Mouse (Mus musculus): Measurements from ENCODE around the gene Tspan5. TPM values are rescaled to one million over a fixed set of nuclear protein-coding genes. Genes with fewer than 3 reads are reported as not detected.
A peak's percentile ranks its signal among the peaks of the same experiment; 100 is the strongest.

Tspan5 gene
- polyA plus RNA-seq, 1 experiment from 2014 or later = 2.6 TPM

- H3K4me3 ChIP-seq (ENCODE audit: low read depth, low read length) = no peak overlapping the region
- ATAC-seq (ENCODE audit: low read depth) = no peak
- H3K36me3 ChIP-seq (ENCODE audit: control insufficient read depth, insufficient read depth) = no peaks in the 10 kb centered on the region
- no peaks in the 10 kb centered on the region for H3K9me3 ChIP-seq (replicated peaks; ENCODE audit: control insufficient read depth, low read length)
- H3K4me2 ChIP-seq (ENCODE audit: low read depth, low read length) = no peak overlapping the region
- H3K27me3 ChIP-seq (ENCODE audit: control insufficient read depth, insufficient read depth, low read depth, low read length) = no peaks in the 10 kb centered on the region
- WGBS (ENCODE audit: insufficient replicate concordance) = 56% methylated on average over 9 of the region's 9 CpGs
- no peaks in the 10 kb centered on the region; the same call in 1 of the 2 replicates for H3K4me1 ChIP-seq (ENCODE audit: control insufficient read depth, low read depth, low read length)
- H3K27ac ChIP-seq (ENCODE audit: low read length) = no peak overlapping the region
- H3K9ac ChIP-seq (ENCODE audit: low read depth, low read length) = no peak overlapping the region
Measured at GRCm38 (mm10) chr3:138773871-138774606, 32.0 kb downstream of the Tspan5 start.

GRCm38 (mm10) chr3:138774607-138774943, 32.6 kb downstream of the Tspan5 start:
- H3K4me1 ChIP-seq (ENCODE audit: control insufficient read depth, low read depth, low read length) = no peaks in the 10 kb centered on the region; the same call in 1 of the 2 replicates
- no peak overlapping the region for H3K27ac ChIP-seq (ENCODE audit: low read length)
- H3K27me3 ChIP-seq (ENCODE audit: control insufficient read depth, insufficient read depth, low read depth, low read length) = no peaks in the 10 kb centered on the region
- no peaks in the 10 kb centered on the region for H3K9me3 ChIP-seq (replicated peaks; ENCODE audit: control insufficient read depth, low read length)
- ATAC-seq (ENCODE audit: low read depth) = no peak
- H3K36me3 ChIP-seq (ENCODE audit: control insufficient read depth, insufficient read depth) = no peaks in the 10 kb centered on the region
- WGBS (ENCODE audit: insufficient replicate concordance) = 82% methylated on average over 4 of the region's 4 CpGs
- H3K9ac ChIP-seq (ENCODE audit: low read depth, low read length) = no peak overlapping the region
- no peak overlapping the region for H3K4me3 ChIP-seq (ENCODE audit: low read depth, low read length)
- H3K4me2 ChIP-seq (ENCODE audit: low read depth, low read length) = no peak overlapping the region

GRCm38 (mm10) chr3:138775926-138776715, 34.1 kb downstream of the Tspan5 start:
- no peaks in the 10 kb centered on the region for H3K27me3 ChIP-seq (ENCODE audit: control insufficient read depth, insufficient read depth, low read depth, low read length)
- H3K4me2 ChIP-seq (ENCODE audit: low read depth, low read length) = no peak overlapping the region
- H3K4me1 ChIP-seq (ENCODE audit: control insufficient read depth, low read depth, low read length) = no peaks in the 10 kb centered on the region; the same call in 1 of the 2 replicates
- no peaks in the 10 kb centered on the region for H3K36me3 ChIP-seq (ENCODE audit: control insufficient read depth, insufficient read depth)
- H3K27ac ChIP-seq (ENCODE audit: low read length) = no peak overlapping the region
- no peaks in the 10 kb centered on the region for H3K9me3 ChIP-seq (replicated peaks; ENCODE audit: control insufficient read depth, low read length)
- no peak overlapping the region for H3K4me3 ChIP-seq (ENCODE audit: low read depth, low read length)
- WGBS (ENCODE audit: insufficient replicate concordance) = 50% methylated on average over 7 of the region's 7 CpGs
- H3K9ac ChIP-seq (ENCODE audit: low read depth, low read length) = no peak overlapping the region
- ATAC-seq (ENCODE audit: low read depth) = no peak

GRCm38 (mm10) chr3:138781492-138781891, 39.5 kb downstream of the Tspan5 start:
- Histone ChIP-seq H3K9me3 (replicated peaks; ENCODE audit: control insufficient read depth, low read length) (no peaks in the 10 kb centered on the region), H3K9ac (ENCODE audit: low read depth, low read length) (no peak overlapping the region), H3K36me3 (ENCODE audit: control insufficient read depth, insufficient read depth) (no peaks in the 10 kb centered on the region), H3K27me3 (ENCODE audit: control insufficient read depth, insufficient read depth, low read depth, low read length) (no peaks in the 10 kb centered on the region), H3K4me3 (ENCODE audit: low read depth, low read length) (no peak overlapping the region), H3K27ac (ENCODE audit: low read length) (no peak overlapping the region), H3K4me1 (ENCODE audit: control insufficient read depth, low read depth, low read length) (no peaks in the 10 kb centered on the region), H3K4me2 (ENCODE audit: low read depth, low read length) (no peak overlapping the region)
- WGBS (ENCODE audit: insufficient replicate concordance) = 68% methylated on average over 9 of the region's 9 CpGs
- peak; percentile 27; the same call in 1 of the 2 replicates for ATAC-seq (ENCODE audit: low read depth)

DNA sequence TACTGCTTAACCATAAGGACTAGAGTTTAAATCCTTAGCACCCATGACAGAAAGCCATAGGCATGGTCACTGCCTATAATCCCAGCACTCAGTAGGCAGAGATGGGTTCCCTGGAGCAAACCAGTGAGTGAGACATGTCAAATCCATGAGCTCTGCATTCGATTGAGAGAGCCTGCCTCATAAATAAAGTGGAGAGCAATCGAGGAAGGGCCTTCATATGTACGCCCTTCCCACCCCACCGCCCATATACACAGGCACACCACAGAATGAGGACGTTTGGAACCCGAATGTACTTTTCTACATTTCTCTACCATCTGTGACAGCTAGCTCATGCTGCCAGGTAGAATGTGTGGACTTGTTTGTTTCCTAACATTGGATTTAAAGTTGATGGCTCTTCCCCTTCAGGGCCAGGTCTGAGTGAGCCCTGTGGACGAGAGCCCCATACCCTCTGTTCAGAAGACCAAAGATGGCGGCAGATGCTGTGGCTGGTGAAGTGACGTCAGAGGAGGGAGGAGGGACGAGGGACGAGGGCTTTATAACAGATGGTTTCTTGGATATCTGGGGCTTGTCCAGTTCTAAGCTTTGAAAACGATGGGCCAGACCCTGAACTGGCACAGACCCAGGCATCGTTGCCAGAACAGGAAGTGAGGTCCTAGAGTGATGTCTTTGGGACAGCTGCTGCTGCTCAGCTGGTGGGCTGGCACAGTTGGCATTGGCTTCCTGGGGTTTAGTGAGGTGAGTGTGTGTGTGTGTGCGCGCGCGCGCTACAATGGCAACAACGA, 42.1 kb downstream of the Tspan5 start:
- Histone ChIP-seq H3K27ac (ENCODE audit: low read length) (no peak overlapping the region), H3K27me3 (ENCODE audit: control insufficient read depth, insufficient read depth, low read depth, low read length) (no peaks in the 10 kb centered on the region), H3K4me1 (ENCODE audit: control insufficient read depth, low read depth, low read length) (no peaks in the 10 kb centered on the region), H3K4me3 (ENCODE audit: low read depth, low read length) (no peak overlapping the region), H3K4me2 (ENCODE audit: low read depth, low read length) (no peak overlapping the region), H3K9me3 (replicated peaks; ENCODE audit: control insufficient read depth, low read length) (no peaks in the 10 kb centered on the region), H3K36me3 (ENCODE audit: control insufficient read depth, insufficient read depth) (no peaks in the 10 kb centered on the region), H3K9ac (ENCODE audit: low read depth, low read length) (no peak overlapping the region)
- ATAC-seq (ENCODE audit: low read depth) = no peak
- 70% methylated on average over 19 of the region's 19 CpGs for WGBS (ENCODE audit: insufficient replicate concordance)

DNA sequence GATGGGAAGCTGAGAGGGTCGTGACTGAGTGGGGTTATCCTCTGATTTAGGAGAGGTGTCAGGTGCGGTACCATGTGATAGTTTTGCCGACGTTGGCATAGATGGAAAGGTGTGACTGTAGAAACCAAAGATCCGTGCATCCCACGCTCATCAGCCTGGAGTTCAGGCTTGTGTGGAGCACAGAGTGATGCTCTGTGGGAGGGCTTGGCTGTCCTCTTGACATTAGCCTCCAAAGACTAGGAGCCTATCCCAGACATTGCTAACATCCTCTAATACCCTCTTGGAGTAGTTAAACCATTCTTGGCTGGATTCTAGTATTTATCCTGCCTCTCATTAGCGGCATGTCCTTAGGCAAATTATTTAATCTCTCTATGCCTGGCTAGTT, 42.6 kb downstream of the Tspan5 start:
- no peak for ATAC-seq (ENCODE audit: low read depth)
- H3K27me3 ChIP-seq (ENCODE audit: control insufficient read depth, insufficient read depth, low read depth, low read length) = no peaks in the 10 kb centered on the region
- no peaks in the 10 kb centered on the region for H3K4me1 ChIP-seq (ENCODE audit: control insufficient read depth, low read depth, low read length)
- H3K27ac ChIP-seq (ENCODE audit: low read length) = no peak overlapping the region
- no peaks in the 10 kb centered on the region for H3K9me3 ChIP-seq (replicated peaks; ENCODE audit: control insufficient read depth, low read length)
- WGBS (ENCODE audit: insufficient replicate concordance) = 77% methylated on average over 7 of the region's 7 CpGs
- no peak overlapping the region for H3K9ac ChIP-seq (ENCODE audit: low read depth, low read length)
- no peaks in the 10 kb centered on the region for H3K36me3 ChIP-seq (ENCODE audit: control insufficient read depth, insufficient read depth)
- H3K4me3 ChIP-seq (ENCODE audit: low read depth, low read length) = no peak overlapping the region
- H3K4me2 ChIP-seq (ENCODE audit: low read depth, low read length) = no peak overlapping the region

GRCm38 (mm10) chr3:138787758-138788488, 45.9 kb downstream of the Tspan5 start:
- ATAC-seq (ENCODE audit: low read depth) = no peak
- Histone ChIP-seq H3K9ac (ENCODE audit: low read depth, low read length) (no peak overlapping the region), H3K4me1 (ENCODE audit: control insufficient read depth, low read depth, low read length) (no peaks in the 10 kb centered on the region), H3K27ac (ENCODE audit: low read length) (no peak overlapping the region), H3K9me3 (replicated peaks; ENCODE audit: control insufficient read depth, low read length) (no peaks in the 10 kb centered on the region), H3K36me3 (ENCODE audit: control insufficient read depth, insufficient read depth) (no peaks in the 10 kb centered on the region), H3K27me3 (ENCODE audit: control insufficient read depth, insufficient read depth, low read depth, low read length) (no peaks in the 10 kb centered on the region), H3K4me2 (ENCODE audit: low read depth, low read length) (no peak overlapping the region), H3K4me3 (ENCODE audit: low read depth, low read length) (no peak overlapping the region)
- WGBS (ENCODE audit: insufficient replicate concordance) = 71% methylated on average over 18 of the region's 18 CpGs

DNA sequence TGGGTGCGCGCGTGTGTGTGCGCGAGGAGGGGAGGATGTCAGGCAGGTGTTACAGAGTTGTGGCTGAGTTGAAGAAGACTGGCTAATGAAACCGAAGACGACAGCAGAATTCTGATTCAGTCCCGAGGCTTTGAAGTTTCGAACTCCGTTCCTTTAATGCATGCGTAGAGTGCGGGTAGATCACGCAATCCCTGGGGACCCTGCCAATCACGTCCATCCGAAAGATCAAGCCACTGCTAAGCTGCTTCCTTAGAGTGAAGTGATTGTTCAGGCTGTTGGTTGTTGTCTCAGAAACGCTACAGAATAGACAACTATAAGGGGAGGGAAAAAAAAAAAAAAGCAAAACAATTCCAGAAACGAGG, 46.5 kb downstream of the Tspan5 start:
- ATAC-seq (ENCODE audit: low read depth) = no peak
- no peaks in the 10 kb centered on the region for H3K4me1 ChIP-seq (ENCODE audit: control insufficient read depth, low read depth, low read length)
- H3K36me3 ChIP-seq (ENCODE audit: control insufficient read depth, insufficient read depth) = no peaks in the 10 kb centered on the region
- H3K4me2 ChIP-seq (ENCODE audit: low read depth, low read length) = no peak overlapping the region
- no peaks in the 10 kb centered on the region for H3K9me3 ChIP-seq (replicated peaks; ENCODE audit: control insufficient read depth, low read length)
- 87% methylated on average over 17 of the region's 17 CpGs for WGBS (ENCODE audit: insufficient replicate concordance)
- H3K27me3 ChIP-seq (ENCODE audit: control insufficient read depth, insufficient read depth, low read depth, low read length) = no peaks in the 10 kb centered on the region
- no peak overlapping the region for H3K4me3 ChIP-seq (ENCODE audit: low read depth, low read length)
- no peak overlapping the region for H3K9ac ChIP-seq (ENCODE audit: low read depth, low read length)
- no peak overlapping the region for H3K27ac ChIP-seq (ENCODE audit: low read length)
